In genomic region chr5:112825091-112825794, GRCm38 (mm10) we compare ENCODE assay signal across 12 mouse cellular contexts.
A peak's percentile ranks its signal among the peaks of the same experiment; 100 is the strongest.
DNase-seq lines count a peak whose midpoint lies in the region; ATAC-seq and TF ChIP-seq lines count a peak whose summit lies in the region.
"Had no signal": no experiment of that assay in that cellular context is flagged by ENCODE, and none has a peak within 500 bp of the region (broad histone marks: within the 10 kb centered on the region; RNA-seq: fewer than 3 reads in every experiment).

No protein-coding gene starts in this region.

- no peak overlapping the region for H3K4me3 ChIP-seq in kidney, adult 2 months (ENCODE audit: insufficient read depth, low read depth, low read length)
- H3K4me3 ChIP-seq in kidney, embryonic 15.5 days (replicated peaks) = no peak overlapping the region
- H3K4me3 ChIP-seq in hindbrain, embryonic 12.5 days = no peak overlapping the region
- H3K4me3 ChIP-seq in midbrain, embryonic 14.5 days (replicated peaks; ENCODE audit: low read depth, low read length) = no peak overlapping the region
- H3K4me3 ChIP-seq: embryonic facial prominence, embryonic 15.5 days; heart, embryonic 10.5 days; limb, embryonic 13.5 days had no signal

- no peak overlapping the region for H3K9ac ChIP-seq in kidney, embryonic 15.5 days
- no peak overlapping the region for H3K9ac ChIP-seq in hindbrain, embryonic 12.5 days
- no peak overlapping the region; the same call in 1 of the 2 replicates for H3K9ac ChIP-seq in midbrain, embryonic 14.5 days (replicated peaks; ENCODE audit: low read length)
- H3K9ac ChIP-seq: embryonic facial prominence, embryonic 15.5 days; limb, embryonic 13.5 days had no signal

- WGBS in kidney, adult 2 months = 55% methylated on average over 12 of the region's 12 CpGs
- 72% methylated on average over 12 of the region's 12 CpGs for WGBS in kidney, embryonic 15.5 days
- 45% methylated on average over 12 of the region's 12 CpGs for WGBS in hindbrain, embryonic 12.5 days
- WGBS in midbrain, embryonic 14.5 days = 9% methylated on average over 12 of the region's 12 CpGs

- TF ChIP-seq POLR2A in kidney, adult 2 months (IDR thresholded peaks at IDR 0.05; ENCODE audit: low read depth, low read length) = no peak
- no peak for TF ChIP-seq POLR2A in brain, embryonic 14.5 days (IDR thresholded peaks at IDR 0.05; ENCODE audit: borderline replicate concordance, extremely low read depth, insufficient read depth, insufficient read length, poor library complexity, severe bottlenecking)

- no peak for TF ChIP-seq CTCF in kidney, adult 2 months (conservative IDR thresholded peaks at IDR 0.05; ENCODE audit: insufficient read depth, insufficient read length, low read depth, low read length)
- peak; percentile 48; the same call in 1 of the 2 replicates for TF ChIP-seq CTCF in brain, embryonic 14.5 days (IDR thresholded peaks at IDR 0.05; ENCODE audit: borderline replicate concordance, extremely low read depth, insufficient read depth, insufficient read length)

- no peaks in the 10 kb centered on the region for H3K27me3 ChIP-seq in kidney, adult 2 months (replicated peaks; ENCODE audit: control insufficient read depth, insufficient read depth, low read length)
- H3K27me3 ChIP-seq in kidney, embryonic 15.5 days = 0 out of 2 replicates have a peak, but pooled peaks cover 4% of the 10 kb centered on the region
- peaks cover 21% of the 10 kb centered on the region; the same call in 1 of the 2 replicates for H3K27me3 ChIP-seq in hindbrain, embryonic 12.5 days
- no peaks in the 10 kb centered on the region; the same call in 1 of the 2 replicates for H3K27me3 ChIP-seq in midbrain, embryonic 14.5 days (ENCODE audit: control insufficient read depth, insufficient read depth, low read length)
- H3K27me3 ChIP-seq: embryonic facial prominence, embryonic 15.5 days had no signal

- no peak for ATAC-seq in kidney, embryonic 15.5 days (replicated peaks; ENCODE audit: low FRiP score)
- ATAC-seq in hindbrain, embryonic 12.5 days (ENCODE audit: low FRiP score) = peak; percentile 85
- ATAC-seq in midbrain, embryonic 14.5 days (ENCODE audit: low FRiP score, low TSS enrichment) = peak; percentile 83; the same call in 1 of the 2 replicates

- H3K27ac ChIP-seq in kidney, adult 2 months (ENCODE audit: insufficient read depth, low read depth, low read length) = no peak overlapping the region
- H3K27ac ChIP-seq in kidney, embryonic 15.5 days = no peak overlapping the region
- H3K27ac ChIP-seq in hindbrain, embryonic 12.5 days = peak overlapping the region; percentile 88
- peak overlapping the region; percentile 87 for H3K27ac ChIP-seq in midbrain, embryonic 14.5 days (replicated peaks; ENCODE audit: low read depth, low read length)
- H3K27ac ChIP-seq: embryonic facial prominence, embryonic 15.5 days; heart, embryonic 10.5 days; limb, embryonic 13.5 days; macrophage had no signal

- no peaks in the 10 kb centered on the region for H3K4me1 ChIP-seq in kidney, adult 2 months (ENCODE audit: control insufficient read depth, insufficient read depth, low read length)
- no peaks in the 10 kb centered on the region for H3K4me1 ChIP-seq in kidney, embryonic 15.5 days
- peaks cover 22% of the 10 kb centered on the region for H3K4me1 ChIP-seq in hindbrain, embryonic 12.5 days
- peaks cover 28% of the 10 kb centered on the region for H3K4me1 ChIP-seq in midbrain, embryonic 14.5 days (ENCODE audit: control insufficient read depth, insufficient read depth, low read length)
- H3K4me1 ChIP-seq: embryonic facial prominence, embryonic 15.5 days; heart, embryonic 10.5 days; limb, embryonic 13.5 days had no signal

- no peaks in the 10 kb centered on the region for H3K36me3 ChIP-seq in kidney, adult 2 months (ENCODE audit: control insufficient read depth, insufficient read depth, low read length)
- no peaks in the 10 kb centered on the region for H3K36me3 ChIP-seq in kidney, embryonic 15.5 days
- H3K36me3 ChIP-seq in hindbrain, embryonic 12.5 days = no peaks in the 10 kb centered on the region
- H3K36me3 ChIP-seq in midbrain, embryonic 14.5 days (ENCODE audit: control insufficient read depth, insufficient read depth, low read length) = no peaks in the 10 kb centered on the region
- H3K36me3 ChIP-seq: embryonic facial prominence, embryonic 15.5 days; limb, embryonic 13.5 days had no signal

- H3K9me3 ChIP-seq in kidney, embryonic 15.5 days (replicated peaks) = no peaks in the 10 kb centered on the region
- no peaks in the 10 kb centered on the region for H3K9me3 ChIP-seq in hindbrain, embryonic 12.5 days (replicated peaks)
- H3K9me3 ChIP-seq in midbrain, embryonic 14.5 days (ENCODE audit: control insufficient read depth, low read length) = no peaks in the 10 kb centered on the region
- H3K9me3 ChIP-seq: embryonic facial prominence, embryonic 15.5 days; heart, embryonic 10.5 days; limb, embryonic 13.5 days had no signal

- no peak overlapping the region for H3K4me2 ChIP-seq in kidney, embryonic 15.5 days
- H3K4me2 ChIP-seq in hindbrain, embryonic 12.5 days (replicated peaks) = peak overlapping the region; percentile 24; the same call in 1 of the 2 replicates
- peak overlapping the region; percentile 29 for H3K4me2 ChIP-seq in midbrain, embryonic 14.5 days (ENCODE audit: low read length)
- H3K4me2 ChIP-seq: embryonic facial prominence, embryonic 15.5 days; limb, embryonic 13.5 days had no signal

- peak; percentile 41 for DNase-seq in kidney, adult 2 months
- DNase-seq in brain, embryonic 14.5 days (ENCODE audit: low read depth) = peak; percentile 94
- peak; percentile 90 for DNase-seq in midbrain, embryonic 14.5 days
- DNase-seq in urinary bladder, postnatal 14 days (ENCODE audit: low spot score) = no peak
- DNase-seq in lung, postnatal 4 days = no peak
- no peak for DNase-seq in cerebellum, adult 9-11 months

Comparison
In these comparisons a context has a peak if more than half of its experiments do, and no peak if none do; other contexts are left out.
1. DNase-seq: peak in kidney, adult 2 months (single experiment), brain, embryonic 14.5 days (single experiment) and midbrain, embryonic 14.5 days (single experiment); none in urinary bladder, postnatal 14 days (single experiment), lung, postnatal 4 days (0 of 2) and cerebellum, adult 9-11 months (single experiment).
2. H3K27ac ChIP-seq: peak in hindbrain, embryonic 12.5 days (single experiment) and midbrain, embryonic 14.5 days (single experiment); none in kidney, adult 2 months (single experiment) and kidney, embryonic 15.5 days (single experiment).